Mouse (Mus musculus) thymus, adult 2 months (tissue): ENCODE data around the gene Rcan2. TPM values are rescaled to one million over a fixed set of nuclear protein-coding genes. Genes with fewer than 3 reads are reported as not detected.

Experiments used
- DNase-seq: peaks from one replicate; pipeline ENCODE4 v3.0.0; 2021
- H3K27ac ChIP-seq: fragments of 200-500 bp; 2 replicates; pipeline ENCODE4 v1.5.1; 2012; ENCODE audit warnings: low read length, control low read depth; ENCODE audit not compliant: control insufficient read depth, insufficient read depth
- H3K27me3 ChIP-seq: fragments of 200-500 bp; 2 replicates; pipeline ENCODE4 v1.6.1; 2012; ENCODE audit warnings: mild to moderate bottlenecking, low read length, moderate library complexity, mixed read lengths; ENCODE audit not compliant: control insufficient read depth, insufficient read depth
- H3K36me3 ChIP-seq: fragments of 200-500 bp; 2 replicates; pipeline ENCODE4 v1.6.1; 2012; ENCODE audit warnings: mild to moderate bottlenecking, low read length, moderate library complexity; ENCODE audit not compliant: control insufficient read depth, insufficient read depth
- H3K4me1 ChIP-seq: fragments of 200-500 bp; replicated peaks from 2 replicates; pipeline ENCODE4 v1.6.1; 2012; ENCODE audit warnings: low read length; ENCODE audit not compliant: control insufficient read depth, insufficient read depth
- H3K4me3 ChIP-seq: fragments of 200-500 bp; 2 replicates; pipeline ENCODE4 v1.5.1; 2012; ENCODE audit warnings: mild to moderate bottlenecking, low read length, control low read depth, moderate library complexity; ENCODE audit not compliant: control insufficient read depth, insufficient read depth
- CTCF ChIP-seq: fragments of 200-500 bp; IDR thresholded peaks from 2 replicates; pipeline ENCODE4 v1.5.1; 2012; ENCODE audit warnings: mild to moderate bottlenecking, control low read depth, low read length, moderate library complexity, borderline replicate concordance; ENCODE audit not compliant: control insufficient read depth, poor library complexity, insufficient read depth; ENCODE audit errors: extremely low read depth
- POLR2A ChIP-seq: fragments of 200-500 bp; IDR thresholded peaks from 2 replicates; pipeline ENCODE4 v1.6.1; 2012; ENCODE audit warnings: mild to moderate bottlenecking, low read length, control low read depth, moderate library complexity; ENCODE audit not compliant: control insufficient read depth, poor library complexity, insufficient read depth; ENCODE audit errors: extremely low read depth
- WGBS: fragments of 180-500 bp; shearing (Covaris S2); methylation state at CpG from one replicate; pipeline ENCODE4 v1.1.7; 2018; 5-methylcytosine and 5-hydroxymethylcytosine counted together
- polyA plus RNA-seq: library from polyadenylated mRNA; depleted of rRNA; stranded (reverse); fragments of >200 nt; gene quantifications from 2 replicates; pipeline ENCODE4 v1.2.3, GENCODE M21; 2012

Rcan2 gene
- polyA plus RNA-seq, 1 experiment = 6.4 TPM

DNA sequence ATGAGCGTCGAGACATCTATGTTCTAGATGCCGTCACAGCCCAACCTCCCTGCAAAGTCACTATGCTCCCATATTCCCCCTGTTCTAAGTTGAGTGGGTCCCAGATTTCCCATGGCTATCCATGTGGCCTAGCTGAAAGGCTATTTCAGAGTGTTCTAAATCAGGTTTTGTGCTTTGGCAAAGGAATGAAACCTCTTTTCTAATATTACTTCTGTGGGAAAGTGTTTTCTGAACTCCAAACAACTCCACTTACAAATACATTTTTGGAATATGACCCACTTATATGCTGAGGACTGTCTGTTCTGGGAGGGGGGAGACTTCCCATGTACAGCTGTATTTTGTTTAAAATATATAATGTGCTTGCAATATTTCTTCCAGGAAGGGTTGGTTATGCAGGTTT is 9.4 kb upstream of the Rcan2 start:
- Histone ChIP-seq H3K27me3 (no peaks in the 10 kb centered on the region), H3K4me3 (no peak overlapping the region), H3K4me1 (no peaks in the 10 kb centered on the region), H3K27ac (no peak overlapping the region), H3K36me3 (no peaks in the 10 kb centered on the region)
- TF ChIP-seq CTCF (no peak), POLR2A (no peak)
- WGBS = 96% methylated on average over 3 of the region's 3 CpGs
- no peak for DNase-seq

DNA sequence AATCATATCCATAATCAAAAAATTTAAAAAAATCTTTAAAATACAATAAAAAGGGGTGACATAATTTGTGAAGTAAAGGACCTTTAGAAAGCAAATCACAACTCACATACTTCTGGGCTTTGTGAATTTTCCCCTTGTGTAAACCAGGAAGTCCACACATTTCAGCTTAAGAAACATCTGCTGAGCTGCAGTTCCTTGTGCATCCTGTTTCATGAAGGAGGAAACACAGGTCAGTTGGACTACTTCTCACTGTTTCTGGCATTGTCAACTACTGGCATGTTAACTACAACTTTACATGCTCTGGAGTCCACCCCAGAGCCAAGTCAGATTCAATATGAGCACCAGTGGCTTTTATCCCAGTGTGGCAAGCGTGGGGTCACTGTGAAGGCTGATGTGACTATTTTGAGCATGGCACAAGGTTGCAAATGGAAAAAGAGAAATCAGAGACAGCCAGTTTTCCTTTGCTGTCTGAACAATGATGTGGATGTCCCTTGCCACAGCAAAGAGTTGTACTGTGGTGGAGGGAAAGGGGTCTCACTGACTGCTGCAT is 6.3 kb upstream of the Rcan2 start:
- Histone ChIP-seq H3K4me1 (no peaks in the 10 kb centered on the region), H3K27ac (no peak overlapping the region), H3K4me3 (no peak overlapping the region), H3K27me3 (no peaks in the 10 kb centered on the region), H3K36me3 (no peaks in the 10 kb centered on the region)
- WGBS = 53% methylated on average over 1 of the region's 1 CpGs
- TF ChIP-seq CTCF = no peak
- TF ChIP-seq POLR2A = no peak
- DNase-seq = no peak

DNA sequence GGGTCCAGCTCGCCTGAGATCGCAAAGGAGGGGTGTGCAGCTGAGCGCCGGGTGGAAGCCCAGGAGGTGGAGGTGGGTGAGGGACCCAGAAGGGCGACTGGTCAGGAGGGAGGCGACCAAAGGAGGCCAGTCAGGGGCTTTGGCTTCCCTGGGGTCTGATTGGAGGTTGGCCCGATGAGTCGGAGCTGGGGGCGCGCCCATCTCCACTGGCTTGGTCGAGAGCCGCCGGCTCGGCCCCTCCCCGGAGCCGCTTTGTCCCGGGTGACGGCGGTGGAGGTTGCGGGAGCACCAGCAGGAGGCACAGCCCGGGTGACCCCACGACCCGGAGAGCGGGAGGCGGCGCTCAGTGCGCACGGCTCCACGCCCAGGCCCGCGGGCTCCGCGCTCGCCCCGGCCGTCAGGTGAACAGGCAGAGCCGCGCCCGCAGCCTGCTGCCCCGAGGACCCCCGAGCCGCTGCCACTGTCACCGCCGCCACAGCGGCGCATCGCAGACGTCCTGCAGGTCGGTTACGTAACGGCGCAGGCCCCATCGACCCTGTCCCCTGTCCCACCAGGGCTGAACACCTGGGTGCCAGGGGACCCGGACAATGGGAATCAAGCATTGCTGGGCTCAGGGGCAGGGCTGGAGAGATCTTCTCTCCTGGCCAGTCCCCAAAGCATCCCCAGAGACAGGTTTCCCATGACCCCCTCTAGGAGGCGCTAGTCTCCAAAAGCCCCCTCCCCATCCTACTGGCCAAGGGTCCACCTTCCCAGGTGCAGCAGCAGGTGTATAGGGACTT is 633 bp downstream of the Rcan2 start:
- Histone ChIP-seq H3K4me3 (no peak overlapping the region), H3K4me1 (no peaks in the 10 kb centered on the region), H3K36me3 (no peaks in the 10 kb centered on the region), H3K27ac (no peak overlapping the region), H3K27me3 (no peaks in the 10 kb centered on the region; the same call in 1 of the 2 replicates)
- 3% methylated on average over 53 of the region's 55 CpGs for WGBS
- TF ChIP-seq POLR2A (no peak), CTCF (no peak)
- DNase-seq = peak; percentile 11

DNA sequence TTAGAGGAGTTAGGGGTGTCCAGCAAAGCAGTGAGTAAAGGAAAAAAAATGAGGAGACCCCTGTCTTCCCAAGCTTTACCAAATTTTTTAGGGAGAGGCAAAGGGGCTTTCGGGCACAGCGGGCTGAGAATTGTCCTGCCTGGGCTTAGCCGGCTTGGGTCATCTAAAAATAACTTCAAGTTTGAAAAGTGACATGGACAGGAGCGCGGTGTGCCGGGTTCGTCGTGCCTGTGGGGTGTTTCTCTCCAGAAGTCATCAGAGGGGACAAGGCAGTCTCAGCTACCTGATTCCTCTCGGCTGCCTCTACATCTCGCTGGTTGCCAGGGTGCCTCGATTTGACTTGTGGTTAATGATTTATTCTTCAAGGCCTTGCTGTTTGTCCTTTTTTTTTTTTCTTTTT is 1.3 kb downstream of the Rcan2 start:
- Histone ChIP-seq H3K27ac (no peak overlapping the region), H3K4me1 (no peaks in the 10 kb centered on the region), H3K36me3 (no peaks in the 10 kb centered on the region), H3K4me3 (no peak overlapping the region), H3K27me3 (no peaks in the 10 kb centered on the region; the same call in 1 of the 2 replicates)
- whole genome bisulfite sequencing = 74% methylated on average over 11 of the region's 11 CpGs
- no peak for DNase-seq
- TF ChIP-seq POLR2A (no peak), CTCF (no peak)

DNA sequence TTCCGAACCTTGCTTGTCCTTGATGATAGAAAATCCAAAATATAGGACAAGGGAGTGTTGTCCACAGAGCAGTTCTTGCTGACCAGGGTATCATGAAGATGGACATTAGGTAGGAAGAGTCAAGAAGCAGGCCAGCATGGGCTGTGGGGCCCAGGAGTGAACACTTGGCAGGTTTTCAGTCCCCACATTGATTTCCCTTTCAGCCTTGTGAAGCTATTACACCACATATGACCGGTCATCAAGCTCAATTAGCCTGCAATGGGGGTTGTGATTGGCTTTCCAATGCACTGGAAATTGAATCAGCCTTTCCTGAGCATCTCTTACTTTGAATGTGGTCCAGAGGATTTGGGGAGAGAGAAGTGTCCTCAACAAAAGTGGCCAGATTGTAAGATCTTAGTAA is 2.0 kb downstream of the Rcan2 start:
- H3K27ac ChIP-seq = no peak overlapping the region
- H3K27me3 ChIP-seq = no peaks in the 10 kb centered on the region; the same call in 1 of the 2 replicates
- WGBS = over 99% methylated on average over 2 of the region's 2 CpGs
- H3K4me1 ChIP-seq = no peaks in the 10 kb centered on the region
- no peaks in the 10 kb centered on the region for H3K36me3 ChIP-seq
- DNase-seq = no peak
- no peak overlapping the region for H3K4me3 ChIP-seq
- TF ChIP-seq POLR2A (no peak), CTCF (no peak)

DNA sequence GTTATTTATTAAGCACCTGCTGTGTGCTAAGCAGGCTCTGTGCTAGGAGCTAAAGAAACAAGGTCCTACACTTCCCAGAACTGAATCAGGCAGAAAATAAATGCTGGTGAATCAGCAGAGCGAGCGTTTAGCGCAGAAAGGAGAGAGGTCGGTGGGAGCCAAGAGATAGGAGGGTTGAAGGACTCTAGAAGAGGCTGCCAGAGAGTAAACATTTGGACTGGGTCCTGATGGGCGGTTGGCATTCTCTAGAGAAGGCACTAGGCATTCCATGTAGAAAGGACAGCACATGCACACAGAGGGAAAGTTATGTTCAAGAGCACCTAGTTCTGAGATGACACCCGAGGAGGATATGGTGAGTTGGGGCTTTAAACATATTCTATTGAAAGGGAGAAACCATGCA is 2.6 kb downstream of the Rcan2 start:
- no peak overlapping the region for H3K4me3 ChIP-seq
- no peak for TF ChIP-seq CTCF
- TF ChIP-seq POLR2A = no peak
- 90% methylated on average over 6 of the region's 6 CpGs for WGBS

DNA sequence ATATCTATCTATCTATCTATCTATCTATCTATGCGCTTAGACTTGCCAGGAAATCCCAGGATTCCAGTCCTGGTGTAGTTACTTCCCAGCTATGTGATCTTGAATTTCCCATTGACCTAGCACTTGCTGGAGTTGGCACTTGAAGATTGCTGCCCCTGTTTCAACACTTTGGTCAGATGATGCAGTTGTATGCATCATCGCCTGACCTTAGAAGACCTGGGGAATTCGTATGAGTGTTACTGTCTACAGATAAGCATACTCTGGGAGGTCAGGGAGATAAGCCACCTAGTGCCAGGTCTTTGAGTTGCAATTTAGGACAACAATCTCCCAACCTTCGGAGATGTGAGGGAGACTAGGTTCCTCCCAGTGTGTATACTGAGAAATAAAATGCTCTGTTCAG is 5.7 kb downstream of the Rcan2 start:
- WGBS = 70% methylated on average over 4 of the region's 4 CpGs
- no peaks in the 10 kb centered on the region for H3K36me3 ChIP-seq

More for the DNA sequence above, 2.6 kb downstream of the Rcan2 start:
- DNase-seq = no peak
- no peak overlapping the region for H3K27ac ChIP-seq
- H3K27me3 ChIP-seq = no peaks in the 10 kb centered on the region; the same call in 1 of the 2 replicates
- no peaks in the 10 kb centered on the region for H3K4me1 ChIP-seq
- H3K36me3 ChIP-seq = no peaks in the 10 kb centered on the region

More for the DNA sequence above, 5.7 kb downstream of the Rcan2 start:
- H3K27me3 ChIP-seq = no peaks in the 10 kb centered on the region
- no peaks in the 10 kb centered on the region for H3K4me1 ChIP-seq
- no peak overlapping the region for H3K4me3 ChIP-seq
- no peak overlapping the region for H3K27ac ChIP-seq
- TF ChIP-seq POLR2A = no peak
- no peak for TF ChIP-seq CTCF
- DNase-seq = no peak
